Mouse (Mus musculus) brain, adult 2 months (tissue): ENCODE data around the gene Synj2.
"Not testable (repeated sequence)": the region's sequence is repeated elsewhere in the genome, so short reads cannot be mapped to it uniquely, and the experiment has no call there.

Source experiments
- DNase-seq: peaks from one replicate; pipeline ENCODE4 v3.0.0; 2011; ENCODE audit warnings: low read depth, low spot score

The Synj2 gene

DNA sequence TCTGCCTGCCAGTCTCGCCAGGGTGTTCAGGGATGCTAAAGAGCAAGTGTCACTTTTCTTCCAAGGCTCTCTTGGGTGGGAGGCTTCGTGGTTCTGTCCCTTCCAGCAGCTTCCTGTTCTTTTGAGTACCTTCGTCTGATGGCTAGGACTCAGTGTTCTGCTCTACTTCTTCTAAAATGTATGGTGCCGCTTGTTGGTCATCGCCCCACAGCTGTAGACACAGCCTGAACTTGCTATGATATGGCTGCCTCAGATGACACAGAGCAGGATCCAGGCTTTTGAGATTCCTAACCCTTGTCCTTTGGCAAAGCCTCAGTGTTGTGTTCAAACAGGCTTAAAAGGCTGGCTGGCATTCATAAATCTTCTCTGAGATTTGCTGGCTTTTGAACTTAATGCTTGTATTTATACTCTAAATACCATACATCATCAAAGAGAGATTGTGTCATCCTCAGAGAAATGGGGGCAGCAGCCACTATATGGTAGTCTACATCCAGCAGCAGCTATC, 58.0 kb downstream of the Synj2 start:
- no peak for DNase-seq

DNA sequence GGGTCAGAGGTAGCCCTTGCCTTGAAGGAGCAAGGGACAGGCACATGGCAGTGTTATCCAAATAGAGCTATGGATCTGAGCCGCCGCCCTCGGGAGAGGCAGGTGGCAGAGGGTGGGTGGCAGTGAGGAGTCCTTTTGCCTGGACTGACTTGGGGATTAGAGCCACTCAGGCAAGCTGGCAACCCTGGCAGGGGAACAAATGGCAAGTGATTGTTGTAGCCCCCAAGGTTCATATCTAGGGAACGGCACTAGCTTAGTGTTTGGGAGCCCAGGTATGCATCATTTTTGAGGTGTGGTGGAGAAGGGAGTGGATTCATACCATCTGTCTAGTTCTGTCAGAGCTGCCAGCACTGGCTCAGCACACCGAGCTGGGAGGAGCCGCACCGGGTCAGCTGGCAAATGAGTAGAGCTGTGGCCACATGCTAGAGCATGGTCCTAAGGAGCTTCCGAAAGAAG, 59.8 kb downstream of the Synj2 start:
- DNase-seq: peak; percentile 96

DNA sequence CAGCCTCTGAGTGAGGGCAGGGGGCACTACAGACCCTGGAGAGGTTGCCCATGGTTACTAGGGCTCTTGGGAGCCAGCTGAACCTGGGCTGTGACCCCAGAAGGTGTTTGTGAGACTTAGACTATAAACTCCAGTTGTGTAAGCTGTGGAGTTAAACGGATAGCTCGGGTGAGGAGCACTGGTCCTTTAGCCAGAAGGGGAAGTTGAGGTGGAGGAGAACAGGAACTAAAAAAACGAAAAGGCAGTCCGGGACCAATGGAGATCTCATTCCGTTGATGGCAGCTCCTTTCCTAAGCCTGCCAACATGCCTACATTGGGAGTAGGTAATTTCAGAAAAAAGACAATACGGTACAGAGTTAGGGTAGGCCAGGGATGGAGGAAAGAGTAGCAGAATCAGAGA, 60.3 kb downstream of the Synj2 start:
- no peak for DNase-seq

DNA sequence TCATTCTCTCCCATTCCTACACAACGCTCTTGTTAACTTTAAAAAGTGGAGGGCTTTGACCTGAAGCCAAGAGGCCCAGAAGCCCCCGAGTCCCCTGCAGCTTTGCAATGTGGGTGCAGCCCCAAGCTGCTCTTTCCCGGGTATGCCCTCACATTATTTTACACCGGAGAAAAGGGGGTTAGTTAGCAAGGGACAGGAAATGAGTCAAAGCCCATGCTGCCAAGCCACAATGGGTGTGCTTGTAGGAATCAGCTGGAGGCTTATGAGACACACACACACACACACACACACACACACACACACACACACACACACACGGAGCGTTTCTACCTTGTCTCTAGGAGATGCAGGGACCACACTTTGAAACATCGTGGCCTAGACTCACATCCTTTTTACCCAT, 60.8 kb downstream of the Synj2 start:
- DNase-seq: peak; percentile 56

DNA sequence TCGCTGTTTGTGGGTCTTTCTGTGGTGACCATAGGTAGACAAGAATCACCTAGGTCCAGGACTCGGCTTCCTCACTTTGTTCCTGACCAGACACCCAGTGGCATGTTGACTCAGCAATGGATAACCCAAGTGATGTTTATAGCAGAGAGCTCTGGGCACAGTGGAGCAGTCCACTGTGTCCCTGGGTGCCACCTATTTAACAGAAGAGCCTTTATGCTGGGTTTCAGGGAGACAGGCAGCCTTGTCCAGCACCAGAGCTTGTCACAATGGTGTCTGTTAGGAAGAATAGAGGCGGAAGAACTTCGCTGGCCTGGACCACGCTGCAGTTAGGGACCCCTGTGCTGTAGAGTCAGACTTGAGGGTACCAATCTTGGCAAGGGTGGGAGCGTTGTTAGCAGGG, 61.5 kb downstream of the Synj2 start:
- peak; percentile 85 for DNase-seq

DNA sequence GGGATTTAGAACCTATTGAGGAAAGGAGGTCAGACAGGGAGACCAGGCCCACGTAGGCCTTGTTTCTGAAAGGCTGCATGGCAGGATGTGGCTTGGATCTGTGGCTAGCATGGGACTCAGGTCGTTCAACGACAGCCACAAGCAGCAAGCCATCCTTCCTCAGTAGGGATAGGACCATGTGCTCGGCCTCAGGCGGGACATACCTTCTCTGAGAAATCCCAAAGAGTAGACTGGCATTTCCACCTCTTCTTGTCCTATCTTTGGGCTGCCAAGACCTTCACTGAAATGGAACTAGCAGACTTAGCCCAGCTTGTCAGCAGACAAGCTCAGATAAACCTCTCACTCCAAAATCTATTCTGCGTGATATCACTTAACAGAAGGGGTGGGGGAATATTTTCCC, 62.6 kb downstream of the Synj2 start:
- no peak for DNase-seq

DNA sequence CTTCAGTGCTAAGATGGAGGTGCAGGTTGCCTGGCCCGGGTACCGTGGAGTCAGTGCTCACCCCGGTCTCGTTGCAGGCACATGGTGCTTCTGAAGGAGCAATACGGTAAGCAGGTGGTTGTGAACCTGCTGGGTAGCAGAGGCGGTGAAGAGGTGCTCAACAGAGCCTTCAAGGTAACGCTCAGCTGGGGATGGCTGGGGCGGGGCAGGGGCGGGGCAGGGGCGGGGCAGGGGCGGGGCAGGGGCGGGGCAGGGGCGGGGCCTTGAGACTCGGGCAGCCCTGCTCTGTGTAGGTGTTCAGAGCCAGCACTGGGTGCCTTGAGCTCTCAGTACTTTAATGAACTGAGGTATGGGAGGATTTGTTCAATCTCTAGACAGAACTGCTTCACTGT, 64.2 kb downstream of the Synj2 start:
- DNase-seq: peak; percentile 55

DNA sequence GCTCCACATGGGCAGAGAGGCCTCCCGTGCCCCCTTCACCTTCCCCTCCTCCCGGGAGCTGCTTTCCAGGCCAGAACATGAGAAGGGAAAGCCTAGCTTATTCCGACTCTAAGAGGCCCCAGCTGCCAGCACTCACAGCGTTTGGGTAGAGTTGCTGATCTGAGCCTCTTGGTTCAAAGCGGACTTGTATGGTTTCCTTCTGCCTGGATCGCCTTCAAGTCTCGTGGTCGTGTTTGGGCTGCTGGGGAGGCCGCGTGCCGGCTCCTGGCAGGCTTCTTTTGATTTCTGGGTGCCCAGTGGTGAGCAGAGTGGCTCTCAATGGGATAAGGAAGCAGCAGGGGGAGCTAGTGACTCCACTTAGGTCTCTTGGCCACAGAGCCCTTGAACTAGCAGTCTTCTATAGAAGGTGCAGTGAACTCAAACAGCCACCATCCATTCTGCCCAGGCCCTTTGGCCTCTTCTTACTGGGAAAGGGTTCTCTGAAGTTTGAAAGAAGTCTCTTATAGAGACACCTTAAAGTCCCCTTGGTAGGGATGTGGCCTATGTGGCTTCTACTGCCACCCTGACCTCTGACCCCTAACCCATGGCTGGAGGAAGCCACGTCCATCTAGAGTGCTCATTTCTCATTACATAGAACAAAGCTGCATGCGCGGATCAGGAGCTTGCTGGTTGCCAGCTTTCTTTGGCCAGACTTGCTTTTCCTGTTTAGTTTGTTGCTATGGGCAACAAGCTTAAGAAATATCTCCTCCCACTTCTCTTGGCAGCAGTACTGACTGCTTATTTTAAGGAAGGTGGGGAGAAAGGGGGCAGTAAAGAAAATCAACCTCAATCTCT, 64.8 kb downstream of the Synj2 start:
- DNase-seq: peak; percentile 94

DNA sequence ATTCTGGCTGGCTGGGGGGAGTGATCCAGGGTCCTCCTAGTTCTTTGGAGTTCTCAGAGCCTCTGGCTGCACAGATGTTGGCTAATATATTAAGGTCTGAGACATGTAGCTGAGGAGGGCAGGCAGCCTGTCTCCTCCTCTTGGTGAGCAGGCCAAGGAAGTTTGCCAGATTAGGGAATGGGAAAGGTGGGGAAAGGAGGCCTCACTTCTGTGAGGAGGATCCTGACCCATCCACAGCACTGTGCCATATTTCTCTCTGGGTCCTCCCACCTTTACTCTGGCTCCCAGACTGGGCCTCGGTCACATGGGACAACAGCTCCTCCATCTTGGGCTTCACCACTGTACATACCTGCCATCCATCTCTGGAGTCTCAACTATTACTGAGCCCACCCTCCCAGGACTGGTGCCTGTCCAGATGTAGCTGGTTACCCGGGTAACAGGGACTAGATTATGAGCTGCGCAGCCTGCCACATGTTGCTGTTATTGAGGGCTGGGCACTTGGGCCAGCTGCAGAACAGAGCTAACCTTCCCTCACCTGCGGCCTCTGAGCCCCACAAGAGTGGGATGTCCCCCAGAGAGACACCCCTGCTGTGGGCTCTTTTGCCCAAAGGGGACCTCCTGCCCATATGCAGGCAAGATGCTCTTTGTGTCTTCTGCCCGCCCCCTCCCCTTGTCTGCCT, 66.2 kb downstream of the Synj2 start:
- DNase-seq: no peak

DNA sequence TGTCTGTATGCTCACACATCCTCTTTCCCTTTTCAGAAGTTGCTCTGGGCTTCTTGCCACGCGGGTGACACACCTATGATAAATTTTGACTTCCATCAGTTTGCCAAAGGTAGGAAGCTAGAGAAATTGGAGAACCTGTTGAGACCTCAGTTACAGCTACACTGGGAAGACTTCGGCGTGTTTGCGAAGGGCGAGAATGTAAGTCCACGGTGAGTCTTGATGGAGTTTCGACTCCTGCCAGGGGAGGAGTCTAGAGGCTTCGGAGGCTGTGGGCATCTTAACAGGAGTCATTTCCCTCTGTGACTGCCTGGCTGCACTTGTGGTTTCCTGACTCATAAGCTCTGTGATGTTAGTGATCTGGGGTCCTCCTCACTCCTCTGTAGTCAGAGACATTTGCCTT, 66.8 kb downstream of the Synj2 start:
- DNase-seq: no peak

DNA sequence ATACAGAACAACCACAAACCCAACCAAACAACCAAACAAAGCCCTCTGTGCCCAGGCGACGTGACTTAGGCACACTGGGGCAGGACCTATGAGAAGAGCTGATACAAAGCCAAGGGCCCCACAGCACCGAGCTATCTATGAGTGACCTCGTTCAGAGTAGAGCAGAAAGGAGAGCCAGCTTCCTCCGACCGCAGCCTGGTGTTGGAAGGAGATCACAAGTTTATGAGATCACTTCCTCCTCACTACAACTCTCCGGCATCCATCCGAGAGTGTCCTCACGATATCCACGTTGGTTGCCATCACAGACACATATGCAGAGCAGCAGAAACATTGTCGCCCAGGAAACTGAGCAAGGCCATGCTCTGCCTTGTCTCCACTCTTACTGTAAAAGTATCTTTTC, 67.5 kb downstream of the Synj2 start:
- no peak for DNase-seq

DNA sequence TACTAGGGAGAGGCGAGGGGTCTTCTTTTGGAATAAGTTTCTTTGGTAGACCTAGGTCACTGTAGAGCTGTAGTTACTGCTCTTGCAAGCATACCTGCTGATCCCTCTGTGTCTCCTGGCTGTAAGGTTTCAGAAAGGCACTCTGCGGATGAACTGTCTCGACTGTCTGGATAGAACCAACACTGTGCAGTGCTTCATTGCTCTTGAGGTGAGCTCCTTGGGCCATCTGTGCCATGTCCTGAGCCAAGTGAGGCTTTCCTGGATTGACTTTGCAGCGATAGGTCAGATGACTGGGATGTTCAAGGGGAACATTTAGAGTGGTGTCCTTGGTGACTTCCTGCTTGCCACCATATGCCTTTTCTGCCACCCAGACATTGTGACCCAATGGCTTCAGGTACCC, 68.5 kb downstream of the Synj2 start:
- DNase-seq: peak; percentile 82

DNA sequence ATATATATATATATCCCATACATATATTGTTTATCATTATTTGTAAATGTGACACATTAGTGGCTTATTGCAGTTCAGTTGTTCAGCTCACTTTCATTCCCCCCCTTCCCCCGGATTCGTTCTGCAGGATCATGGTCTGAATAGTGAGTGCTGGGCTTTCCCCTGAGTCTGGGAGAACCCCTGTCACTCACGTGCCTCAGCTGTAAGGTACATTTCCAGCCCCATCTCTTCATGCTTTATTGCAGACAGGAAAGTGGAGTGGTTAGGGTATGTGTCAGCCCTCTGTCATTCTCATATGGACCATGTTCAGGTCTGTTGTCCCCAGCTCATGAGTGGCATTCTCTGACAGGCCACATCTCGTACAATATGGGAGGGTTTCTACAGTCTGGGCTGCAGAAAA, 72.0 kb downstream of the Synj2 start:
- no peak for DNase-seq

DNA sequence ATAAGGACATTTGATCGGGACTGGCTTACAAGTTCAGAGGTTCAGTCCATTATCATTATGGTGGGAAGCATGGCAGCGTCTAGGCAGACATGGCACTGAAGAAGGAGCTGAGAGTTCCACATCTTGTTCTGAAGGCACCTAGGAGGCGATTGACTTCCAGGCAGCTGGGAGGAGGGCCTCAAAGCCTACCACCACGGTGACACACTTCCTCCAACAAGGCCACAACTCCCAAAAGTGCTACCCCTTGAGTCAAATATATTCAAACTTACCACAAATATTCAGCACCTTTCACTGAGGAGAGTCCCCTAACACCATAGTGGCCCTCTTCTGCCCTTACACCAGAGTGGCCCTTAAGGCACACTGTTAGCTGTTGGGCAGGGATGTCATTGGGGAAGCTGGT, 73.9 kb downstream of the Synj2 start:
- no peak for DNase-seq

DNA sequence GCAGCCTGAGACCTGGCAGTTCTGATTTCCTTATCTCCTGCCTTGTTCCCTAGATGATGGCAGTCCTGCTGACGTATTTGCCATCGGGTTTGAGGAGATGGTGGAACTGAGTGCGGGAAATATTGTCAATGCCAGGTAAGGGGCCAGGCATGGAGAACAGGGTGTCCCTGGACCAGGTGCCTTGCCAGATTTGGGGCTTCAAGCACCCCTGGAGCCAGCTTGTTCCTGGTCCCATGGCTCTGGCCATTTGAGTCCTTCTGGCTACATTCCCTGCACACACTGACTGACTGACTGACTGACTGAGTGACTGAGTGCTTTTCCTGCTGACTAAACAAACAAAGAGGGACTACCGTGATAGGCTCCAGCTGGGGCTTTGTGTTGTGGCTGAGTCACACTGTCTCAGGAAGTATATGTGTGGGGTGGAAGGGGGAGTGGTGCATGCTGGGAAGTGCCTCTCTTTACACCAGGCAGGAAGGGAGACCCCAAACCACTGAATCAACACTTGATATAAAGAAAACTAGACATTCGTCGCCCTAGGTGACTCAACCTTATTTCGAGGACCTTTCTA, 75.2 kb downstream of the Synj2 start:
- peak; percentile 76 for DNase-seq

DNA sequence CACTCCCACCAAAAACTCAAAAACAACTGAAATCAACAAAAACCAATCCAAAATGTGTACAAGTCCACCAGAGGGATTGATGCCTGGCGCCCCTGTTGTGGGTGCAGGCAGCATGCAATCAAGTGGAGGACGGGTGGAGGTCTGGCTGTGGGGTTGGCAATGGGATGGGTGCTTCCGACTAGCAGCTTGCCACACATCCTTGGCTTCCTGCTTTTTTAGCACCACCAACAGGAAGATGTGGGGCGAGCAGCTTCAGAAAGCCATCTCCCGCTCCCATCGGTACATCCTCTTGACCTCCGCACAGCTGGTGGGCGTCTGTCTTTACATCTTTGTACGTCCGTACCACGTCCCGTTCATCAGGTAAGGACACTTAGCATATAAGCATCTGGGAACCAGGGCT, 76.2 kb downstream of the Synj2 start:
- peak; percentile 48 for DNase-seq

DNA sequence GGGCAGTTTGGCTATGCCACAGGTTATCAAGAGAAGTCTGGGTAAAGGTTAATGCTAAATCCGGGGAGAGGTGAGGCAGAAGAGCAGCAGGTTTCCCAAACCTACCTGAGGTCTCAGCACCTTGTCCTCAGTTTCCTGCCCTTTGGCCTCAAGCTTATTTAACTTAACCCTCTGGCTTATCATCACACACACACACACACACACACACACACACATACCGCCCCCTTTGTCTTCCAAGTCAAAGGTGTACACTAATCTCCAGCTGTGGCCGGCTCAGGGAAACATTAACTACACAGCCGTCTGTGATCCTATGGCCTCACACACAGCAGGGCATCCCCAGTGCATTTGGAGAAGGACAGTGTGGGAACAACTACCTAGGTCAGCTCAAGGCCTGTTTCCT, 77.3 kb downstream of the Synj2 start:
- DNase-seq: no peak

DNA sequence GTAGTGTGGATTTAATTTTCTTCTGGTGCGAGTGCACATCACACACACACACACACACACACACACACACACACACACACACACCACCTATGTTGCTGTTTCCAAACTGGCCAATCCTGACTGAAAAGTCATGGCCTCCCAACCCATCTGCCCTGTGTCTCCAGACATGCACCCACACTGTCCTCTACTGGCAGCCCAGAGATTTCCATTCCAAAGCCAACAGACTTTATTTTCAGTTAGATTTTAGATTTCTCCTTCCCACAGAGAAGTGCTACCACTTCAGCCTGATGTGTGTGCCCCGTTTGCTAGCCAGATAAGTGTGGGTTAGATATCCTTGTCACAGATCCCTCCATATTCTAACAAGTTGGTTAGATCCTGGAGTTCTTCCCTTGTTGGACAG, 78.7 kb downstream of the Synj2 start:
- DNase-seq: peak; percentile 82

DNA sequence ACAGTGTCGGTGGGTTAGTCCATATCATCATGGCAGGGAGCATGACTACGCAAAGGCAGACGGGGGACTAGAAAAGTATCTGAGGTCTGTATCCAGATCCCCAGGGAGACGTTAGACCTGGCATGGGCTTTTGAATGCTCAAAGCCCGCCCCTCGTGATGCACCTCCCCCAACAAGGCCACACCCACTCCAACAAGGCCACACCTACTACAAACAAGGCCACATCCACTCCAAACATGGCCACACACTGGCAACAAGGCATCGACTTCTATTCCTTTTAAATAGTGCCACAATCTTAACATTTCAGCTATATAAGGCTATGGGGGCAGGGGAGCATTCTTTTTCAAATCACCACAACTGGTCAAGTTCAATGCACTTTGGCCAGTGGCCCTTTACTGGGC, 79.6 kb downstream of the Synj2 start:
- DNase-seq: no peak

DNA sequence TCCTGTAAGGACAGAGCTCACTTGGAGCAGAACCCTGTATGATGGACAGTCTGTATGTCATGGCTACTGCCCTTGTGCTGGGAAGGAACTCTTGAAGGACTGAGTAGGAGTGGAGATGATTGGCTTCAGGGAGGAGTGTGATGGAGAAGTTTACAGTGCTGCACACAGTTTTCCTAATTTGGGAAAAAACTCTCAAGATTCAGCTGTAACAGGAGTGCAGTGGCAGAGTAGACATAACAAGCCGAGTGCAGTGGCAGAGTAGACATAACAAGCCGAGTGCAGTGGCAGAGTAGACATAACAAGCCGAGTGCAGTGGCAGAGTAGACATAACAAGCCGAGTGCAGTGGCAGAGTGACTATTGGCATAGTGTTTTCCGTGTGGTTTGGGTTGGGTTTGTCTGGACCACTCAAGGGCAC, 80.3 kb downstream of the Synj2 start:
- not testable (repeated sequence) for DNase-seq

DNA sequence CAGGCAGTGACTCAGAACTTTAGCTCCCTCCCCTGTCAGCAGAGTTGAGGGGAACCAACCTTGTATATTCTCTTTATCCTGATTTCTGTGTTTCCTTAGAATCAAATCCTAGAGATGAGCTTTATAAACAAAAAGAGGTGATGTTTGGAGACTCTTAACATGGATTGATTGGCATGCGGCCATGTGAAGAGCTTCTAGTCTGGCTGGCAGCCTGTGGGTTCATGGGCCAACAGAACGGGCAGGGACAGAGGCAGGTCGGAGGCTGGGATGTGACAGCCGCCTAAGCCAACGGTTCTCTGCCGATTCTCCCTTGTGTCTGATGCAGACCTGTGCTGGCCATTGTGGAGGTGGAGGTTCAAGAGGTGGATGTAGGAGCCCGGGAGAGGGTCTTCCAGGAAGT, 84.8 kb downstream of the Synj2 start:
- no peak for DNase-seq

DNA sequence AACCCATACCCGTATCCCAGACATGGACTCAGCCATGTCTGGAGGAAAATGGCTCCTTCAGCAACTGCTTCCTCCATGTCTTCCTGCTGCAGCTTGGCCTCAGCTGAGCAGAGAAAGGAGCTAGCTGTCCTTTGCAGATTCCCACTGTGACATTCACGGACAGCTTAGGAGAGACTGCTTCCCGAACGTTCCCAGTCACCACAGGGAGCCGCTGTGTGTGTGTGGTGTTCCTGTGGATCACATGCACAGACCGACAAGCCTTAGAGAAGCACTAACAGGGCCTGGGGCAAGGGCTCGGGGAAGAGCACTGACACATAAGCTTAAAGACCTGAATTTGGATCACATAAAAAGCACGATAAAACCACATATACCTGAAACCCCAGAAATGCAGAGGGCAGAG, 94.6 kb downstream of the Synj2 start:
- no peak for DNase-seq

DNA sequence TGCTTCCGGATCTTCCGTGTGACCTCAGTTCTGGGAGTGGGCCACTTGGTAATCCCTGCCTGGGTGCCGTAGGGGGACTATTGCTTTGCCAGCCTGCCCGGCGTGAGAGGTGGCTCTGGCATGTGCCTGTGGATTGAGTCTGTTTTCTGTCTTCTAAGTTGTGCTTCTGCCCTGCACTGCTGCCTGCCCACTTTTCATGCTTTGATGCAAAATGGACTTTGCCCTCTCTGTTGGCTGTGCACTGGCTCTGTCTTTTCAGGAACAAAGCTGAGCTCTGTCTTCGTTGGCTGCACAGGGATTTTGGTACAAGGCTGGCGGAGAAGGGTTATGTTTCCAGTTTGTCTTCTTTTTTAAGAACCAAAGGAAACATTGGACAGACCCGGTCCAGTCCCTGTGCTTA, 95.4 kb downstream of the Synj2 start:
- DNase-seq: no peak
